Mouse (Mus musculus) gastrocnemius, postnatal 10 days (tissue): Measurements from ENCODE around the gene Tdrd6. TPM values are rescaled to one million over a fixed set of nuclear protein-coding genes. Genes with fewer than 3 reads are reported as not detected.

ENCODE experiments used
- DNase-seq: peaks from one replicate; pipeline ENCODE4 v3.0.0; 2021; ENCODE audit warnings: mixed read lengths
- long read RNA-seq, 2 experiments: library from polyadenylated mRNA; stranded (forward); transcript quantifications; one replicate each; pipeline ENCODE4 v2.0.0; 2021
- total RNA-seq, 2 experiments: library from RNA; stranded (reverse); gene quantifications; 2 replicates each; pipeline ENCODE4 v1.2.3; 2021

Gene Tdrd6
- total RNA-seq: under 1 TPM; 0.07 to 0.09 TPM
- long read RNA-seq, experiment 1: 0 reads
- long read RNA-seq, experiment 2: 0 reads

DNA sequence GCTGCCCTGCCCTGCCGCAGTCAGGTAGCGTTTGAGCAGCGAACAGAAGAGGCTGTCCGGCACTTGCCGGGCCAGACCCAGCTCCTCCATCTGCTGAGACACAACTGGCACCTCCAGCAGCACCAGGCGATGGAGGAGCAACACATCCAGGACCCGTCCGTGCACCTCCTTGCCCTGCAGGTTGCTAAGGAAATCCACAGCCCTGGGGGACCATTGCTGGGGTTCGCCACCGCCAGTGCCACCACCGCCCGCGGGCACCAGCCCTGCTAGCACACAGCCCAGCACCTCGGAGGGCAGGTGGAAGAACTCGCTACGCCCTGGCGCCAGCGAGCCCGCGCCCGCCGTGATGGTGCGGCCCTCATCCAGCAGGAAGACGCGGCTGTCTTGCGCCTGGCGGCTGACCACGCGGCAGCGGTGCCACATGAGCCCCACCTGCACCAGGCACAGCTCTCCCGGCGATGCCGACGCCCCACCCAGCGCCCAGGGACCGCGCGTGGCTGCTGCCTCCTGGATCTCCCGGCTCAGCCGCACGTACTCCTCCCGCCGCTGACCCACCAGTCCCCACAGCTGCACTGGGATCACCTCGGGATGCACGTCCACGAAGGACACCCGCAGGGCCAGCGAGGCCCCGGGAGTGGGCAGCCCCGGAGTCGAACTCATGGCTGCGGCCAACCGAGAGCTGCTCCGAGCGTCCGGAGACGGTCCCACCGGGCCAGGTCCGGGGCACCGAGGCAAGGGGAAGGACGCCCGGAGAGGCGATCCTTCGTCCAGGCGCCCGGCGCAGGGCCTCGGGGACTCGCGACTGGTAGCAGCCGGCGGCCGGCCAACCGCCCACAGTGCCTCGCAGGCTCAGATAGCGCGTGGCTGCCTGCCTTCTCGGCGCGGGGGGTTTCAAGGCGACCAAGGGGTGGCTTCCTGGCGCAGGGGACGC is at the start of gene Tdrd6:
TSS of gene Tdrd6 (minus strand) at position 804 of the 931 bp plus-strand sequence.
- DNase-seq: peak; percentile 18

DNA sequence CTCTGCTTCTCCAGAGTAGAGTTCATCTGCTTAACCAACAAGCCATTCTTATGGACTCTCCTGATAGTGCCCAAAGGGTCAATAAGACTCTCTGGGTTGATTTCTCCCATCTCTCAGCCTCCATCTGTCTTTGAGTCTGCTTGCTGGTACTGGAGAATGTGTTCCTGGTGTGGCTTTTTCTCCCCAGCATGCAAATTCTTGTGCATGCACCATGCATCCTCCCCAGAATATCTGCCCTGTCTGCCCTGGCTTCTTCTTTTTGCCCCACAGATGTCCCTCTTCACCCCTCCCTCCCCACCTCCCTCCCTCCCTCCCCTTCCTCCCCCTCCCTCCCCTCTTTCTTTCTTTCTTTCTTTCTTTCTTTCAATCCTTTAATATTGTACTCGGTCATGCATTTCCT is 47.2 kb upstream of the Tdrd6 start:
- DNase-seq: no peak

DNA sequence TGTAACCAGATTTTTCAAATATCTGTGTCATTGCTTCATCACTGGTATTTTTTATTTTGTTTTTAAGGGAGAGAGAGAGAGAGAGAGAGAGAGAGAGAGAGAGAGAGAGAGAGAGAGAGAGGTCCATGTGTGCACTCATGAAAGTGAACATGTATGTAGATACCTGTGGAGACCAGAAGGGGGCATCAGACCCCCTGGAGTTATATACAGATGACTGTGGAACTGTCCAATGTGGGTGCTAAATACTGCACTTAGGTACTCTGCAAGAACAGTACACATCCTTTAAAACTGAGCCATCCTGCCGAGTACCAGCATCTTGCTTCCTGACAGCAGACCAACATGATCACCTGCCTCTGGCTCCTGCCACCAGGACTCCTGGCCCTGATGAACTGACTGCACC is 46.1 kb upstream of the Tdrd6 start:
- no peak for DNase-seq

DNA sequence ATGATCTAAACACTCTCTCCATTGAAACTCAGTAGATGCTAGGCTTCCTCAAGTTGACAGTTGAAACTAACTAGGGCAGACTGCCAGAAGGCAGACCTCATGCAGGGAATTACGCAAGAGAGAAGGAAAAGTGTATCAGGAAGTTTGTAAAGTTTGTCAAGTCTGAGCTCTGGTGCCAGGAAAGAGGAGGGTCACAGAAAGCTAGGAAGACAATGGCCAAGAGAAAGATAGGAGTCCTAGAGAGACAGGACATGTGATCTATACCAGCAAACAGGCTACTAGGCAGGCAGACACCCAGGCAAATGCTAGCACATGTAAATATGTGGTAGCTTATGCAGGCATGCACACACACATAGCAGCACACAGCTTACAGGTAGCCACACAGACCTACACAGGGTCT is 45.1 kb upstream of the Tdrd6 start:
- DNase-seq: no peak

DNA sequence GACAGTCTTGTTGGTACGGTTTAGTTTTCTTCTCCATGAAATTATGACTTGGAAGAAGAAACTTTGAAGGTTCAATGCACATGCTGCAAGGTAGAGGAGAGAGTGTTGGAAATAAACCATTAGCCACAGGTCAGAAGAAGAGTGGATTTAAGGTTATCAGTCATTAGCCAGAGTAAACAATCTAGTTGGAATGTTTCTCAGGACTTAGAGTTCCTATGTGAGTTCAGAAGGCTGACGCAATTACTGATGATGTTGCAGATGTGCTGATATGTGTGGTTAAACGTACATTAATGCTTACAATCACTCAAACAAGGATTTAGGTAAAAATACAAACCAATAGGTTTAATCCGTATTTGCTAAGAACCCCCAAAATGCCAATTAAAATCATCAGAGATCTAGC is 41.8 kb upstream of the Tdrd6 start:
- DNase-seq: no peak

DNA sequence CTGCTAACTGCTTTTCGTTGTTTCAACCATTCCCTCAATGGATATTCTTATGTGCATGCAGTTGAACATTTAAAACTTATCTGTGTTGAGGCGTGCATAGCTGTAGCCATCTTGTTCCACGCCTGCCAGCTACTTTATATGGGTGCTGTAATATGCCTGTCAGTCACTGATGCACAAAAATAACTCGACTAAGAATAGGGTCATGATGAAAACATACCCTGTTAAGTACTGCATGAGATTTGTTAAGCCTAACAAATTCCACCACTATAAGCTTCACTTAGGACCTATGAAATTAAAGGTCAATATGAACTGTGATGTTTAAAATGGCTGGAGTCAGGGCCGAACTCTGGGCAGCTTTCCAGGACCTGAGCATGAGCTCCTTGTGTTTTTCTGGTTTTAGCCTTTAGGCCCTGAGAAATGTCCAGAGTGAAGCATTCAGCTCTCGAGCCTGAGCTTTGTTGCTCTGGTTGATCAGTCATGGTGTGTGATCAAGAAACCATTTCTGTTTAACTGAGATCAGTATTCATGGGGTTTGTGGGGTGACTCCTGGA is 39.1 kb upstream of the Tdrd6 start:
- no peak for DNase-seq

DNA sequence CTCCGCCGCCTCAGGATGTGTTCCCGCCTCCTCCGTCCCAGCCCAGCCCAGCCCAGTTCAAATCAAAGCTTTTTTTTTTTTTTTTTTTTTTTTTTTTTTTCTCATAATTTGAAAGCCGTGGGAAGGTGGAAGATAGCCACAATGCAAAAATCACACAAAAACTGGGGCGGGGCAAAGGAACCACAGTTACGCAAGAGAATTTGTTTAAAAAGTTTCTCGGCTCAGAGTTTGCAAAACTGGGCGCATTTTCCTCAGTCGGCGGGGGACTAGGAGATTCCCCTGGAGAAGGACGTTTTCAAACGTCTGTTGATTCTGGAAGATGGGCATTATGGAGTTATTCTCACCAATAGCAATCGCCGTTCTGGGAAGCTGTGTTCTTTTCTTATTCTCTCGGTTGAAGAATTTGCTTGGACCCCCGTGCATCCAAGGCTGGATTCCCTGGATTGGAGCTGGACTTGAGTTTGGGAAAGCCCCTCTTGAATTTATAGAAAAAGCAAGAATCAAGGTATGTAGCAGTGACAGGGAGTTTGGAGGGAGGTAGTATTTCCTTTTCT is 37.3 kb upstream of the Tdrd6 start, which contains the start of gene Cyp39a1:
TSS of gene Cyp39a1 (plus strand) at position 136 of the 554 bp plus-strand sequence.
- no peak for DNase-seq

DNA sequence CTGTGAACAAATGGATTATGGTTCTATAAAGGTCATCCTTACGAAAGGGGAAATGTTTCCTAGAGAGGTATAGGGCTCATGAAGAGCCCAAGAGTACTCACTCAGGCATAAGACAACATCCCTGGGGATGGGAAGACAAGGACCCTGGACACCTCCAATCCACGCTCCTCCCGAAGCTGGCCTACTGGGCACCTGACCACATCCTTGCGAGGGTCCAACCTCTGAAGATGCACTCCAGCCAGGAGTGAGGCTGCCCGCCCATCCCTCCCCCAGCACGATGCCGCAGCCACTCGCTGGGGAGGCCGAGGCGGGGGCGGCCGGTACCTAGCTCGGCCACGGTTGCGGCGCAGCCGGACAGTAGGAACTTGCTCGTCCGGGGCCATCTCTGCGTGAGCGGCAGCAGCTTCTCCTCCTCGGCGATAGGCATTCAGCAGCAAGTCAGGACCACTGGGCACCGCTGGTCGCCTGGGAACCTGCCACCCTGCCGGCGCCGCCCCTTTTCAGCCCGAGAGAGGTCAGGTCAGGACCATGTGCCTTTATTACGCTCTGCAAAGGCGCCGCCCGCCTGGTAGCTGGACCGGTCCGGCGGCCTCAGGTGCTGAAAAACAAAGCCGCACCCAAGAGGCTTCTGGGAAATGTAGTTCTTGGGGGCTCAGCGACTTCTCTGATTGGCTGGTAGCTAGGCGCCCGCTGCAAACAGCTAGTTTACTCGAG is 36.6 kb upstream of the Tdrd6 start, which contains the start of gene Slc25a27:
TSS of gene Slc25a27 (minus strand) at position 639 of the 714 bp plus-strand sequence.
- peak; percentile 73 for DNase-seq

DNA sequence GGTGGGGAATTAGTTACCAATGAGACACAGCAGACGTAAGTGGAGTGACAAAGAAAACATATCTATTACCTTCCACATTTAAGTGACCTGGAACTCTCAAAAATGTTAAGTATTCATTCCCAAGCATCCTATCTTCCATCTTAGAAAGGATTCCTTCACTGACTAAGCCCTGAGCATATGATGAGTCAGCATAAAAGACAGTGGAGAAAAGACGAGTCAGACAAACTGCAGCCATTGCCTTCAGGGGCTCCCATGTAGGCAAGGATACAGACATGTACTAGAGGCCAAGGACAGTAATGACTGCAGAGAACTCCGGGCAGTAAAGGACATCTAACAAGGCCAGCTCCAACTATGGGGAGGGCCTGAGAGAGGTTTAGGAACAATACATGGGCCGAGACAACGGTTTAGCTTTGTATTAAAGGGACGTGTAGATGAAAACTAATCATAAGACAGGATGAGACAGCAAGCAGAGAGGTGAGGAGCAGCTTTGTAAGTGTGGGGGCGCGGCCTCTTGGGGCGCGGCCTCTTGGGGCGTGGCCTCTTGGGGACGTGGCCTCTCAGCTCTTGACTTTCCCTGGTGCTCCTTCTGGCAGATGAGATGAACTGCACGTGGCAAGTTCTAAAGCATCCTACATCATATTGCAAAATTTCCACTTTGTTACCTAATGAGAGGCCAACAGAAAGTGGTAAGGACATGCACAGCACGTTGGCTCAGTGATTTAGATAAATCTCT is 21.4 kb upstream of the Tdrd6 start:
- DNase-seq: no peak

DNA sequence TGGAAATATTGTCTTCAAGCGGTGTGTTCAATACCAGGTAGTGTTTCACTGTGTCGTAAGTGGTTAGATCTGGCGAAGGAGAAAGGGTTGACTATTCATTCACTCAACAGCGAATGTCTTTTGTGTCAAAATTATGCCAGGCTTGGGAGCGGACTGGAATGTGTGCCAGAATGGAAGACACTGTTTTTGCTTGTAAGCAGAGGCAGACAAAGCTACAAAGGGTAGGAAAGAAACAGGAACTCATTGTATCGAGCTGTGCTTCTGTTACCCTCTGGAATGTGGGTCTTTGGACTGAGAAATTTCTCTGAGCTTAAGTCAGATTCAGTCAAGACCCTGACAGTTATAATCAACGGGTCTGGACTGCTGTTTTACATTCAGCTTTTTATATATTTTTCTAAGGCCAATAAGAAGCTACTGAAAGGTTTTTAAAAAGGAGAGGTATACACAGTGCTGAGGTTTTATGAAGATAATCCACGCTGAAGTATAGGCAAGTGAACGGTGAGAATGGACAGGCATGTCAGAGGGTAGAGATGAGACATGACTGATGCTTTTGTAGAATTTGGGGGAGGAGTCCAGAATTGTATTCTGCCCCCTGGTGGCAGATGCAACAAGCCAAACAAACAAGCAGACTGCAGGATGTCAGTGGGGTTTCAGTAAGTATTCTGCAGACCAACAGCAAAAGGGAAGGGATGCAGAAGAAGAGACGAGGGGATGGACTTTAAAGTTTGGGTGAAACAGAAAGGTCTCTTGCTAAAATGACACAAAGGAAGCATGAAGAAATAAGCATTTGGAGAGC is 19.7 kb upstream of the Tdrd6 start:
- no peak for DNase-seq

DNA sequence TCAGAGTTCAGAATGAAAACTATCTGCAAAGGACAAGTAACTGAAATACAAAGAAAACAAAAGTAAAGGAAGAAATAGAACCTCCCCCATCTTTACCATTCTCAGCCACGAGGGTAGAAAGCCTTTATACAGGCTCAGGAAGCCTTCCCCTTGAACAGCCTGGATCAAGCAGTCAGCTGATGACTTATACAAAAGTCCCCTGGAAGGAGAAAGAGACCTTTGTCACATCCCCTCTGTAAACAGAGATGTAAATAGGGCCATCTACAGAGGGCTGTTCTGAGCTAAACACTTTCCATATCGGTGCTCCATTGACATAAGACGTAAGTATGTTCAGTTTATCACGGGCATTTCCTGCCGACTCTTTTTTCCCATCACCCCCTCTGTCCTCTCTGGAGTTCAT is 16.8 kb upstream of the Tdrd6 start:
- DNase-seq: no peak

DNA sequence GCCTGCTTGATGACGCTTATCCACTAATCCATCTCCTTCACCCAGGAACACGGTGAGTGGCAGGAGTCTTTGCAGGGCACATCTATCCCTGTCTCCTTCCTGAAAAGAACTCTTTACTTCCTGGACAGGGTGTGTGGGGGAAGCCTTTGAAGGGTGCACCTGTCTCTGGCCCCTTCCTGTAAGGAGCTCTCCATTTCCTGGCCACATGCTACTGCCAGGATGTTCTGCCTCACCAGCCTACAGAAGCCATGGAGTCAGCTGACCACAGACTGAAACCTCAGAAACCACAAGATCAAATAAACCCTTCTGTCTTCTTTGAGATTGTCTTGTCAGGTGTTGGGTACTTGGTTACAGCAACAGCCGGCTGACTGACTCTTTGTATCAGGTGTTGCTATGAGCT is 15.0 kb upstream of the Tdrd6 start:
- DNase-seq: no peak

DNA sequence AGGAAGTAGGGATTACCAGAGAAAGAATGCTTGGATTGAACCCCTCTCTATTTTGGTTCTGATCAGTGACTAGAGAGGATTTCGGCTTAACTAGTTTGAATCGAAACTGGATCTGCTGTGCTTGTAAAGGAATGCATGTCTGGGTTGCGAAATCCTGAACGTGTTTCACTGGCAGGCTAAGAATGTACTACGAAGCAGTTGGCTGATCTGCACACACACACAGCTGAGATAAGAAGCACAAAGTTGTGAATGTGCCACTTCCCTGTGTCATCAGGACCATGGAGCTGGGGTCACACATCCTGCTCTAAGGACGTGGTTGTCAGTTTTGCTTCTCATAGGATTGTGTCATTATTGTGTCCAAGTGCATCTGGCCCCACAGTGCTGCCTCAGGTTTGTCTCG is 14.3 kb upstream of the Tdrd6 start:
- no peak for DNase-seq

DNA sequence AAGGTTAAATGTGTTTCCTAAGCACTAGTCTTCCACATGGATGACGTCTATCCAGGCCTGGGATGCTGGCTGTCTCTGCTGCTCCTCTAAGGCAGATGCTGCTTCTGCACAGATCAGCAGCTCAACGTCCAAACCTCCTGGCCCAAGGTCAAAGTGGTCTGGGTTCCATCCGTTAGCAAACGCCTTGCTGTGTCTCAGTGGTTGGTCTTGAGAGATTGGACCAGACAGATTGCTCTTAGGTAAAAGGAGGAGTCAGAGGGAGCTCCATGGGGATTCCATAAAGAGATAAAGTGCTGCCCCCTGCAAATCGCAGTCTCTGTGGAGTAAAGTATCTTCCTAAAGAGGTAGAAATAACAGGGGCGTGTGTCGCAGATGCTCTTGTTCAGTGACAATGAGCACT is 13.1 kb upstream of the Tdrd6 start:
- DNase-seq: no peak

DNA sequence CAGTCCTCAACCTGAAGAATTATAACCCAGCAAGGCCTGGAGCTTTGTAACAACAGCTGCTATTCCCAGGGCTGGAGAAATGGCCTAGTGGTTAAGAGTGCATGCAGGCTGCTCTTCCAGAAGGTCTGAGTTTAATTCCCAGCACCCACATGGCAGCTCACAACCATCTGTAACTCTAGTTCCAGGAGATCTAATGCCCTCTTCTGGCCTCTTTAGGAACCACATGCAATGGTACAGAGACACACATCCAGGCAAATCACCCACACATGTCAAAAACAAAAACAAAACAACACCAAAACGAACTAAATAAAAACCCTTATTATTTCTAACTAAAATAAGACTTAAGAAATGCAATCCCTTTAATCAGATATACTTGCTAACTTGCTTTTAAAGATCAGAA is 10.7 kb upstream of the Tdrd6 start:
- DNase-seq: no peak

DNA sequence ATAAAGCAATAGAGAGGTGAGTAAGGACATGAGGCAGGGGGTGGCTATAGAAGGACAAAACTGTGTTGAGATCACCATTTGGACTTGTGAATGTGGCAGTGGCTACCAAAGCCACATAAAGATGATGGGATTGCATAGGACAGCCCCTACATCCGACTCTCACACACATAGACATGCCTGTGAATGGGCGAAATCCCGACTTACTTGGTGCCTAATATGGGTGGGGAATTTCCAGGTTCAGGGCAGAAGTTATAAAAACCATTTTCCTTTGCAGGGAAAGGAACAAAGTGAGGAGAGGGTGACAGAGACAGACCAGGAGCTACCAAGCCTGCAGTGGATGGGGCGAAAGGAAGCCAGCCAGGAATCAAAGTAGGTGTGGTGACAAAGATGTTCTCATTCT is 7.0 kb upstream of the Tdrd6 start:
- no peak for DNase-seq

DNA sequence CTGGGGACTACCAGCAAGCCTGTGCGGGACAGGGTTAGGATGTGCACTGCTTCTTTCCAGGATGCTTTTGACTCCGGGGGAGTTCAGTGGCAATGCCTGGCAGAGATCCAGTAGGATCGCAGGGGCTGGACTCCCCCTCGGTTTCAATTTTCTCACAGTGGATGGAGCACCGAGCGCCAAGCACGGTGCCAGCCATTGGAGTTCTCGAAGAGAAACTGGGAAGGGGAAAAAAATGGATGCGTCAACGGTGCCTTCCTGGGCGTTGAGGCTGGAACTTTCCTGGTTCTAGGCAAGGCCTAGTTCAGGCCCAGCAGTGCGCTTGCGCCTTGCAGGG is 295 bp upstream of the Tdrd6 start:
- no peak for DNase-seq

DNA sequence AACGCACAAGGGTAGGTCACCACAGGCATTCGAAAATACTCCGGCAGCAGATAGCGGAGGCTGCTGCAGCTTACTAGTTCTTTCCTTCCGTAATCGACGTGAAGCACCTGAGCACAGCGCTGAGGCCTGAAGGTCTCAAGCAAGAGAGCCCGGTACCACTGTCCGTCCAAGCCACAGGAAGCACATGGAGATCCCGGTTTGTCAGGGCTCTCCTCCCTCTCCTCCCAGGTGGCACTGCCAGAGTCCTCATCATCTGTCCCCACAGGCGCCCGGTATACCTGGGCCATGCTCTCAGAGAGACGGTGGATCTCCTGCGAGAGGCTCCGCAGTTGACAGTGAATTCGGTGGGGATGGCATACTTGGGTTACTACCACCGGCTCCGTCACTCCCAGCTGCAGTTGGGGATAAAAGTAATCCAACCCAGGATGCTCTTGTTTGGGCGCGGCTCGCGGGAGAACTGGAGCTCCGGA is 1.0 kb downstream of the Tdrd6 start:
- no peak for DNase-seq

DNA sequence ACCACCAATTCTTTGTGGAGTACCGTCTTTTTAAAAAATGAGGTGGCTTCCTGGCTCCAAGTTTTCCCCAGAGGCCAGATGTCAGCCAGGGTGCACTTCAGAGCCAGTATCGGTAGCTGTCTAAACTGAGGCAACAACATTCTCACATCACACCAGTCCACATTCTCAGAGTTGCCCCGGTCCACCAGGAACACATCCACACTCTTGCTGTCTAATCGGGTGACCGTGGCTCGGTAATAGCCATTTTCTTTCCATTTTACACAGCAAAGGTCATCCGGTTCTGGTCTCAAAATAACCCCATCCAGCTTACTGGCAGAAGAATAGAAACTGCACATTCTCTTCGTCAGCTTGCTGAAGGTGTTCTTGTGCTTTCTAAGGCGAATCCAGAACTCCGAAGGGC is 1.9 kb downstream of the Tdrd6 start:
- DNase-seq: no peak

DNA sequence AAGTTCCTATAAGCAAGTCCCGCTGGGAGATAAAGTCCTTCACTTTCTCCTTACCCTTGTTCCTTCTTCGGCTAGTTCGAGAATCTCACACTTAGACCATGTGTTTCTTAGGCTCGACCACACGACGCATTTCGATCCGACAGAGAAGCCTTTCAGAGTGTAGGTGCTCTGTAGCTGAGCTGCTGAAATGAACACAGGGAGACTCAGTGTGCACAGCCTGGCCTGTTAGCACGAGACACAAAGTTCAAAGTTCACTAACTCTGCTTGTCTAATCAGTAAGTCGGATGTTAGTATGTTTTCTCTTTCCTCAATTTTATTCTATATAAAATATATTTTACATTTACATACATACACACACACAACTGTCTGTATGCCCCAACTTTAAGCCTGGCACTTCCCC is 8.0 kb downstream of the Tdrd6 start:
- no peak for DNase-seq

DNA sequence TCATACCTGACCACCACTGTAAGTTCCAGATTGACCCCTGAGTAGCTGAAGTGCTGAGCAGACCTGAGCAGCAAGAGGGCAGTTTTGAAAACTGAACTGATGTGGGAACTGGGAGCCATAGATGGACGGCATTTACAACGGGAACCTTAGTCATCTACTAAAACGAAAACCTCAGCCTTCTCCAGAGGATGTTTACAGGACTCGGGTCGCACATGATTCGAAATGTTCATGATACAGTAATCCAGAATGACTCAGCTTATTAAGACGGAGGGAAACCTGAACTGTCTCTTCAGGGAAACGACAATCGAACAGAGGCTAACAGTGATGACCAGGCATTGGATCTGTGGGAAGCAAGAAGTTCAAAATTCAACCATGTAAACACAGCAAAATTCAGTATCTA is 10.9 kb downstream of the Tdrd6 start:
- no peak for DNase-seq
